Mouse (Mus musculus) heart, postnatal 25 days (tissue): ENCODE data around the gene Trpt1. TPM values are rescaled to one million over a fixed set of nuclear protein-coding genes. Genes with fewer than 3 reads are reported as not detected.
"Not testable (repeated sequence)": the region's sequence is repeated elsewhere in the genome, so short reads cannot be mapped to it uniquely, and the experiment has no call there.

ENCODE experiments used
- DNase-seq: peaks from one replicate; pipeline ENCODE4 v3.0.0; 2022; ENCODE audit warnings: low spot score
- intact Hi-C: fragments of 180-260 bp; cut with DNase I; formaldehyde crosslinking; loops from one replicate; pipeline ENCODE4 v1.15.1; 2025
- total RNA-seq, 2 experiments: library from RNA; stranded (reverse); gene quantifications; 2 replicates each; pipeline ENCODE4 v1.2.3; 2021

The Trpt1 gene
- total RNA-seq, 2 experiments from 2014 or later: 23.1 to 24.0 TPM

GRCm38 (mm10) chr19:6990712-6991111 lies 5.2 kb upstream of the Trpt1 start:
- intact Hi-C loops: no loop called here
- no peak for DNase-seq

- not testable (repeated sequence) for DNase-seq
Measured at GRCm38 (mm10) chr19:6991166-6991565, 4.8 kb upstream of the Trpt1 start.

DNA sequence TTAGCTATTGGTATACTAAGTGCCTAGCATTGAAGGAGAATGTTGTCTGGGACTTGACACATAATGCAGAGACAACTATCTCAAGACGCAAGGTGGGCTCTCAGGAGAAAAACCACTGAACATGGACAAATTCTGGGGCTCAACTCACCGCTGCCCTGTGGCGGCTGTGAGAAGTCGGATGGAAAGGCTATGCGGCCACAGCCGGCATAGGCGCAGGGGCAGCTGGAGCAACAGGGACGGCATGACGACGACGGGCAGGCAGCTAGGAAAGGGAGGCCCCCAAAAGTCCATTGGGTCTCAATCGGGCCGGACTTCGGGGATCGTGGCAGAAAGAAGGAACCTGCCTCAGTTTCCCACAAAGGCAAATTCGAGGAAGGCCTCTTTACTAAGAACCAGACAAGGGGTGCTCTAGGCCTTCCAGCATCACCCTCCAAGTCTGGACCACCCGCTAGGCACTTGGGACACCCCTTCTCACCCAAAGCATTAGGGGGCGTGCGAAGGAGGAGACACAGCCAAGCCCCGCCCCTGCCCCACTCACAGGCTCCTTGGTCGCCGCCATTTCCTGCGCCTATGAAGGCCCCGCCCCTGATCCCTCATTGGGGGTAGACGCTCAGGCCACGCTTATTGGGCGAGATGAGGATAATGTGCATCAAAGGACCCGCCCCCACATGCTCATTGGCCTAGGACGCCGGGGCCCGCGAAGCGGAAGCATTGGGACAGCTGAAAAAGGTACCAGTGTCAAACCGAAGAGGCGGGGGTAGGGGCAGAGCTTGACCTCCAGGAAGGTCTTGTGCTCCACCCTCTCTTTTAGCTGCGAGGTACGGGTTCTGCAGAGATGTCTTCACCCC lies 3.7 kb upstream of the Trpt1 start, which contains the start of gene Dnajc4:
TSS of gene Dnajc4 (minus strand) at position 562 of the 848 bp plus-strand sequence.
- intact Hi-C loops: no loop called here
- peak; percentile 94 for DNase-seq

More at GRCm38 (mm10) chr19:6991166-6991565, 4.8 kb upstream of the Trpt1 start:
- intact Hi-C loops: not testable (repeated sequence)

- intact Hi-C loops: no loop called here
- no peak for DNase-seq
Measured at GRCm38 (mm10) chr19:6993011-6993770, 2.7 kb upstream of the Trpt1 start.

DNA sequence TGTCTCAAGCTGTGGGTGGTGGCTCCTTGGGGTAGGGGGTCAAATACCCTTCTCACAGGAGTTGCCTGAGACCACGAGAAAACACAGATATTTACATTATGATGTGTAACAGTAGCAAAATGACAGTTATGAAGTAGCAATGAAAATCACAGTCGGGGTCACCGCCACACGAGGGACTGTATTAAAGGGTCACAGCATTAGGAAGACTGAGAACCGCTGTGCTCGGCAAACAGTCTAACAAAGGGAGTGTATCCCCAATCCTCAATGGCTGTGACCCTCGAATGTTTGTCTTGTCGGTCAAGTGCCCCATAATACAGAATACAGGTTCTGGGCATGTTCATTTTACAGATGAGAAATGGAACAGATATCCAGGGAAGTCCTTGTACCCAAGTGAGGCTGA lies 1.9 kb upstream of the Trpt1 start:
- intact Hi-C loops: no loop called here
- no peak for DNase-seq

- DNase-seq: no peak
- intact Hi-C loops: no loop called here
Measured at GRCm38 (mm10) chr19:6994489-6994888, 1.4 kb upstream of the Trpt1 start.

- no peak for DNase-seq
- intact Hi-C loops: loop anchor here (5.0 kb wide), 1 partner anchor 42 kb away; the partner anchor contains the start of gene Stip1
Measured at GRCm38 (mm10) chr19:6995255-6995991, 508 bp upstream of the Trpt1 start.

DNA sequence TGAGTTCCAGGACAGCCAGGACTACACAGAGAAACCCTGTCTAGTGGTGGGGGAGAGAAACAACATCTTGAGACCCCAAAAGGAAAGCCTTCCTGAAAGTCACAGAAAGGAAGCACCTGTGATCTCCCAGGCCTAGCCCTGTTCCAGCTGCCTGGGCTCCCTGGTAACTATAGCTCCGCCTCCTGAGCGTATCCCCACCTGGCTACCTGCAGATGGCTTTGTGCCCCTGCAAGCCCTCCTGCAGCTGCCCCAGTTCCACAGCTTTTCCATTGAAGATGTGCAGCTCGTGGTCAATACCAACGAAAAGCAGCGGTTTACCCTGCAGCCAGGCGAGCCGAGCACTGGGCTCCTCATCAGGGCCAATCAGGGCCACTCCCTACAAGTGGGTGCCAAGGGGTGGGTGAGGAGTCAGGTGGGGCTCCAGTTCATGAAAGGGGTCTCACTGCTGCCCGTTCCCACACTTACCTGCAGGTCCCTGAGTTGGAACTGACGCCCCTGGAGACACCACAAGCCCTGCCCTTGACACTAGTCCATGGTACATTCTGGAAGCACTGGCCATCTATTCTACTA lies 1.9 kb downstream of the Trpt1 start:
- intact Hi-C loops: loop anchor here (5.0 kb wide), 1 partner anchor 39 kb away; the partner anchor contains the start of gene Stip1
- no peak for DNase-seq

DNA sequence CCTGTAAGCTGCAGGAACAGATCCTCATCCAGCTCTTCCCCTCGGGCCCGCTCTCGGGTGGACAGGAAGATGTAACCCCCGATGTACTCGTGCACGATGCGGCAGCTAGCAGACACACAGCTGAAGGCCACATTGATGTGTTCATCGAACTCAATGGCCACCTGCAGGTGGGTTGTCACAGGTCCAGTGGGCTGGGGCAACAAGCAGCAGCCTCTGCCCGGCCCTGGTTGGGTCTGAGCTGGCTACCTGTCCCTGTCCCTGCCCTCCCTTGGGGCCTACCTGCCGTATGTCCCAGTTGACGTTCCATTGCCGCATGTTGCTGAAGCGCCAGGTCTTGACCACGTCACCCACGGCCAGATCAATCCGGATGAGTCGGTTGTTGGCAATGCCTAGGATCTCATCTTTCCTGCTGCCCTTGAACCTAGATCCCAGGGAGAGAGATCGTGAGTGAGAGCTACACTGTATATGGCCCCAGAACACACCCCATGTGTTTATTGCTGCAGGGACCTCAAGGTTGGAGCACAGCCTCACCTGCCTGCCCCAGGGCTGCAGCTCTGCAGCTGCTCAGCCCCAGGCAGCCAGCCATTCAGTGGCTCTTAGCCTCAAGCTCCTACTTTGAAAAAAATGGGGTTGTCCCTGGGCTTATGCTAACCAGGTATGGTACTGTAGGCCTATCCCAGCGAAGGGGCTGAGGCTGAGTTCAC lies 3.6 kb downstream of the Trpt1 start:
- intact Hi-C loops: loop anchor here (5.0 kb wide), 1 partner anchor 38 kb away; the partner anchor contains the start of gene Stip1
- no peak for DNase-seq

GRCm38 (mm10) chr19:7006892-7007593 lies 11.1 kb downstream of the Trpt1 start:
- intact Hi-C loops: no loop called here
- DNase-seq: no peak

GRCm38 (mm10) chr19:7012426-7012825 lies 16.5 kb downstream of the Trpt1 start:
- intact Hi-C loops: no loop called here
- no peak for DNase-seq

- intact Hi-C loops: no loop called here
- no peak for DNase-seq
Measured at GRCm38 (mm10) chr19:7013984-7014383, 18.1 kb downstream of the Trpt1 start.

DNA sequence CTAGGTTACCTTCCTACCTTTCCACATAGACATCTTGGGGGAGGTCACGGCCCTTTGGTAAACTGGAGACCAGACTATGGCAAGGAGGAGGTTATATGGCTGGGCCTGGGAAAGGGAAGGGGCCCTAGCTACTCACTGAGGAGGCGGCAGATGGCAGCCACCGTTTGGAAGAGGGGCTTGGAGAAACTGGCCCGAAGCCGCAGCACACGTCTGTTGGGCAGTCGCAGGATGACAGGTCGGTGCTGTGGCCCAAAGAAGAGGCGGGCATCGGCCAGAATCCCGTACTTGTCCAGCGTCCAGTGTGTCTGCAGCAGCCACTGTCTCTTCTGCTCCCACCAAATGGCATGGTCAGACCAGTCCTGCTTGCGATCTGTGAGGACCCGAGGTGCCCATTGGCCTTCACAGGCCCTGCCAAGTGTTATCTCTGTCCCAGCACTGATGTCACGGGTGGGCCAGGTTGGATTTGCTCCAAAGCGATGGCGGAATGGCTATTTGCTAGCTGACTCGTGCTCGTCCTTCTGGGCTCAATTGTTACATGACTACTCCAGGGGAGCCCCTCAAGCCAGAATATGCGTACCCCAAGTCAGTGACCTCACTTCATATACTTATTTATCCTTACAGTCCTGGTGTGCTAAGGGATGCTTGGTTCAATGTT lies 18.7 kb downstream of the Trpt1 start:
- intact Hi-C loops: no loop called here
- no peak for DNase-seq

GRCm38 (mm10) chr19:7017541-7018457 lies 21.9 kb downstream of the Trpt1 start:
- intact Hi-C loops: no loop called here
- no peak for DNase-seq

DNA sequence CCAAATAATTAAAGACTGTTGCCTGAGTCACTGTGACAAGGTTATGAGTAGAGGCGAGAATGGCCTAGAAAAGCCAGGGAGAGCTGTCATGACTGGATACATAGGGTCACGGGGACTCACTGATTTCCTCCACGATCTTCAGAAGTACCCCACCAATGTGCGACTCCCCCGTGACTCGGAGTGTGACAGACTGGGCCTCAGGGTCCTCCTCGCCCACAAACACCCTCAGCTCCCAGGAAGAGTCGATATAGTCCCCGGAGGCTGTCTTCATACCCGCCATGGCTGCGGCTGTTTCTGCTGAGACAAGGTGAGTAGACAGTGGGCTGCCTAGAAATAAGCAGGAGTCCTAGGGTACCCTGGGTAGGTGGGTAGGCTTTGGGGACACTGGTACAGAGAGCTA lies 22.6 kb downstream of the Trpt1 start:
- intact Hi-C loops: no loop called here
- DNase-seq: no peak

GRCm38 (mm10) chr19:7019191-7019590 lies 23.3 kb downstream of the Trpt1 start, which contains the start of gene Fermt3:
TSS of gene Fermt3 (minus strand) at chr19:7019469.
- intact Hi-C loops: no loop called here
- peak; percentile 39 for DNase-seq

GRCm38 (mm10) chr19:7020224-7020641 lies 24.3 kb downstream of the Trpt1 start:
- no peak for DNase-seq
- intact Hi-C loops: loop anchor here (2.0 to 5.0 kb wide), 3 partner anchors 43 to 531 kb away; partner anchors contain the start of genes Catsperz and Plcb3
